Mouse (Mus musculus) E14TG2a.4 (cell line): ENCODE data around the gene Ube2l3.

Source experiments
- H3K27me3 ChIP-seq: 2 replicates; pipeline ENCODE4 v1.6.1; 2014; ENCODE audit warnings: low read length, control low read depth; ENCODE audit not compliant: insufficient read depth
- H3K36me3 ChIP-seq: 2 replicates; pipeline ENCODE4 v1.6.1; 2014; ENCODE audit warnings: low read length, control low read depth; ENCODE audit not compliant: insufficient read depth
- H3K4me1 ChIP-seq: replicated peaks from 2 replicates; pipeline ENCODE4 v1.6.1; 2014; ENCODE audit warnings: low read depth, low read length, control low read depth
- H3K4me3 ChIP-seq: replicated peaks from 2 replicates; pipeline ENCODE4 v1.5.1; 2014; ENCODE audit warnings: mild to moderate bottlenecking, low read length
- H3K9me3 ChIP-seq: 2 replicates; pipeline ENCODE4 v1.6.1; 2014; ENCODE audit warnings: low read length, control low read depth
- CTCF ChIP-seq: conservative IDR thresholded peaks from 2 replicates; pipeline ENCODE4 v1.5.1; 2014; ENCODE audit warnings: low read length
- NANOG ChIP-seq: IDR thresholded peaks from 2 replicates; pipeline ENCODE4 v1.6.1; 2014; ENCODE audit warnings: borderline replicate concordance, low read length, mixed read lengths
- POU5F1 ChIP-seq: IDR thresholded peaks from 2 replicates; pipeline ENCODE4 v1.6.1; 2014; ENCODE audit warnings: low read length, borderline replicate concordance

Gene Ube2l3

DNA sequence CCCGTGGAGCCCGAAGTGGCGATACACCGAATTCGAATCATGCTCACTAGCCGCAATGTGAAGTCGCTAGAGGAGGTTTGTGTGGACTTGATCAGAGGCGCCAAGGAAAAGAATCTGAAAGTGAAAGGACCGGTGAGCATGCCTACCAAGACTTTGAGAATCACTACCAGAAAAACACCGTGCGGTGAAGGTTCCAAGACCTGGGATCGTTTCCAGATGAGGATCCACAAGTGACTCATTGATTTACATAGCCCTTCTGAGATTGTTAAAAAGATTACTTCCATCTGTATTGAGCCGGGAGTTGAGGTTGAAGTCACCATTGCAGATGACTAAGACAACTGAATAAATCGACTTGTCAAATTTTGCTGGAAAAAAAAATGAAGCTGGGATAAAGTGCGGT lies 65.1 kb downstream of the Ube2l3 start:
- Histone ChIP-seq H3K4me3 (no peak overlapping the region), H3K4me1 (peaks cover 13% of the 10 kb centered on the region), H3K27me3 (peaks cover 33% of the 10 kb centered on the region), H3K36me3 (no peaks in the 10 kb centered on the region), H3K9me3 (no peaks in the 10 kb centered on the region)
- TF ChIP-seq POU5F1 (no peak), NANOG (no peak), CTCF (no peak)

GRCm38 (mm10) chr16:17132906-17133200 lies 69.6 kb downstream of the Ube2l3 start:
- Histone ChIP-seq H3K9me3 (no peaks in the 10 kb centered on the region), H3K4me3 (peak overlapping the region; percentile 97), H3K36me3 (peaks cover 13% of the 10 kb centered on the region), H3K27me3 (peaks cover 27% of the 10 kb centered on the region), H3K4me1 (peaks cover 25% of the 10 kb centered on the region)
- TF ChIP-seq POU5F1 (no peak), NANOG (no peak), CTCF (no peak)

DNA sequence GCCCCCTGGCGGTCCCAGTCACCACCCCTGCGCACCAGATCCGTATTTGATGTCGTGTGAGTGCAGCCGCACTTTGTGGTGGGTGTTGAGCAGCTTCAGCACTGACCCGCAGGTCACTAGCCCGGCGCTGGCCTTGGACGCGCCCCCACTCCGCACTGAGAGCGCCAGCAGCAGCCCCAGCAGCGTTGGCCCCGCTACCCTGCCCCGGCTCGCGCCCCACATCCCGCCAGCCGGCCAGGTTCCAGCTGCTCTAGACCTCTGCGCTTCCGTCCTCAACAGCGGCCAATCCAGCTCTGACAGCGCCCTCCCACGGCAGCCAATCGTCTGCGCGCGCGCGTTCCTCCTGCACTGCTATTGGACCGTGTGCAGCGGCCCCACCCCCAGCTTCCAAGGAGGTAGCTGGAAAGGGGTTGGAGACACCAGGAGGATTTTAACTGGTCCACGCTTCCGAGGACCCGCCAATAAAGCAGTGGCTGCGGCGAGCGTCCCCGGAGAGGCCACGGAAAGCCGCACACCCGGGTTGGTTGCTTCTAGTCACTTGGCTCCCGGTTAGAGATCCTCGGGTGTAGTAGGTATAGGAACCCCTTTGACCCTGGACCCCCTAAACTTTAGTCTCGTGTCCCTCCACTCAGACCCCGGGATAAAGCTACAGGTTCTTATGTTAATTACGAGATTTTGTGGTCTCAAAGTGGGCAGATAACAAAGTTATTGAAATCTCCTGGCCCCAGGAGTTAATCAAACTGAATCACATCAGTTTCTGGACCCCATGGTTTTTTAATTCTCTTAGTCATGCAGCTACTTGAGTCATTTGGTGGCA lies 70.2 kb downstream of the Ube2l3 start, which contains the start of gene Sdf2l1:
TSS of gene Sdf2l1 (minus strand) at position 295 of the 817 bp plus-strand sequence.
- Histone ChIP-seq H3K27me3 (peaks cover 24% of the 10 kb centered on the region), H3K4me1 (peaks cover 21% of the 10 kb centered on the region), H3K9me3 (no peaks in the 10 kb centered on the region), H3K36me3 (peaks cover 13% of the 10 kb centered on the region), H3K4me3 (peak within 1 kb of the TSS; percentile 97)
- no peak for TF ChIP-seq POU5F1
- TF ChIP-seq CTCF = no peak; the same call in 1 of the 2 replicates
- TF ChIP-seq NANOG = no peak

GRCm38 (mm10) chr16:17131191-17132088 lies 71.0 kb downstream of the Ube2l3 start:
- H3K27me3 ChIP-seq = peaks cover 24% of the 10 kb centered on the region
- H3K36me3 ChIP-seq = peaks cover 13% of the 10 kb centered on the region
- H3K9me3 ChIP-seq = no peaks in the 10 kb centered on the region
- peak overlapping the region; percentile 97 for H3K4me3 ChIP-seq
- peaks cover 21% of the 10 kb centered on the region for H3K4me1 ChIP-seq
- TF ChIP-seq CTCF (peak; percentile 59; the same call in 1 of the 2 replicates), POU5F1 (no peak)

- Histone ChIP-seq H3K36me3 (peaks cover 28% of the 10 kb centered on the region), H3K27me3 (peaks cover 14% of the 10 kb centered on the region), H3K4me3 (no peak overlapping the region), H3K9me3 (no peaks in the 10 kb centered on the region), H3K4me1 (peaks cover 42% of the 10 kb centered on the region)
- no peak for TF ChIP-seq NANOG
- peak; percentile 69 for TF ChIP-seq CTCF
Measured at GRCm38 (mm10) chr16:17127292-17127691, 75.2 kb downstream of the Ube2l3 start.

- TF ChIP-seq POU5F1 = no peak
- TF ChIP-seq NANOG = no peak
- TF ChIP-seq CTCF = no peak
- H3K9me3 ChIP-seq = no peaks in the 10 kb centered on the region
- H3K4me3 ChIP-seq = peak within 1 kb of the TSS; percentile 85
Measured at GRCm38 (mm10) chr16:17124871-17125520, 77.5 kb downstream of the Ube2l3 start, which contains the start of gene 2610318N02Rik. TSS of gene 2610318N02Rik (minus strand) at chr16:17125167.

GRCm38 (mm10) chr16:17124119-17124870 lies 78.2 kb downstream of the Ube2l3 start:
- Histone ChIP-seq H3K27me3 (no peaks in the 10 kb centered on the region), H3K36me3 (peaks cover 42% of the 10 kb centered on the region), H3K9me3 (no peaks in the 10 kb centered on the region), H3K4me1 (peaks cover 56% of the 10 kb centered on the region), H3K4me3 (peak overlapping the region; percentile 85)
- TF ChIP-seq POU5F1 (no peak), NANOG (no peak), CTCF (no peak)

More at GRCm38 (mm10) chr16:17124871-17125520, 77.5 kb downstream of the Ube2l3 start, which contains the start of gene 2610318N02Rik:
- Histone ChIP-seq H3K4me1 (peaks cover 50% of the 10 kb centered on the region), H3K27me3 (no peaks in the 10 kb centered on the region), H3K36me3 (peaks cover 42% of the 10 kb centered on the region)

GRCm38 (mm10) chr16:17121569-17121968 lies 80.9 kb downstream of the Ube2l3 start:
- no peaks in the 10 kb centered on the region for H3K9me3 ChIP-seq
- H3K4me3 ChIP-seq = peak overlapping the region; percentile 85
- H3K36me3 ChIP-seq = peaks cover 69% of the 10 kb centered on the region
- TF ChIP-seq POU5F1 = no peak
- TF ChIP-seq CTCF = no peak
- no peak for TF ChIP-seq NANOG
- peaks cover 69% of the 10 kb centered on the region for H3K4me1 ChIP-seq
- H3K27me3 ChIP-seq = no peaks in the 10 kb centered on the region
